Mouse (Mus musculus): ENCODE measurements around the gene Spag5. TPM values are rescaled to one million over a fixed set of nuclear protein-coding genes. Genes with fewer than 3 reads are reported as not detected.
"Not testable (repeated sequence)": the region's sequence is repeated elsewhere in the genome, so short reads cannot be mapped to it uniquely, and the experiment has no call there.

The Spag5 gene
- 9.7 and 14.0 TPM in 2 replicates for polyA plus RNA-seq (2015; fragmentation: Nextera tagmentation; extraction: Ambion mirVana)

GRCm38 (mm10) chr11:78301357-78302084 is at the start of gene Spag5:
TSS of gene Spag5 (plus strand) at chr11:78301529.
- peak within 1 kb of the TSS; percentile 68 for H3K27ac ChIP-seq (replicated peaks)
- ATAC-seq (ENCODE audit: low FRiP score, low read depth) = peak; percentile 99
- peaks cover 12% of the 10 kb centered on the region for H3K4me1 ChIP-seq (replicated peaks)

DNA sequence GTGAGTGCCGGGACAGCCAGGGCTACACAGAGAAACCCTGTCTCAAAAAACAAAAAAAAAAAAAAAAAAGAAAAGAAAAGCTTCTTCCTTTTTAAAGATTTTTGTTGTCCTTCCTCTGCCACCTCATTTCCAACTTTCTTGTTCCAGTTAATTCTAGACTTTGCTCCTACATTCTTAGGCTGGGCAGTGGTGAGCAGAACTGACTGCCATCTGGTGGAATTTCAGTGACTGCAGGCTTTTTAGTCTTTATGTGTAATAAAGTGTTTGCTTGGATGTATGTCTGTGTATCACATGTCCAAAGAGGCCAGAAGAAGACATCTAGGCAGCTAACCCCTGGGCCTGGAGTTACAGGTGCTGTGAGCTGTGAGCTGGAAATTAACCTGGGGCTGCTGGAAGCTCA is 44.7 kb upstream of the Spag5 start:
- Histone ChIP-seq H3K4me1 (replicated peaks) (no peaks in the 10 kb centered on the region), H3K36me3 (peaks cover 30% of the 10 kb centered on the region), H3K9me3 (no peaks in the 10 kb centered on the region), H3K4me3 (no peak overlapping the region), H3K27me3 (no peaks in the 10 kb centered on the region), H3K27ac (replicated peaks) (no peak overlapping the region), H3K9ac (no peak overlapping the region), H3K4me2 (no peak overlapping the region)
- no peak for ATAC-seq (ENCODE audit: low FRiP score, low read depth)
- 94% methylated on average over 1 of the region's 1 CpGs for WGBS

More at GRCm38 (mm10) chr11:78301357-78302084, at the start of gene Spag5:
- H3K27me3 ChIP-seq = no peaks in the 10 kb centered on the region
- H3K9me3 ChIP-seq = no peaks in the 10 kb centered on the region
- H3K4me3 ChIP-seq = peak within 1 kb of the TSS; percentile 64
- WGBS = under 1% methylated on average over 49 of the region's 49 CpGs
- no peaks in the 10 kb centered on the region for H3K36me3 ChIP-seq
- H3K4me2 ChIP-seq = peak within 1 kb of the TSS; percentile 100
- peak within 1 kb of the TSS; percentile 56 for H3K9ac ChIP-seq

DNA sequence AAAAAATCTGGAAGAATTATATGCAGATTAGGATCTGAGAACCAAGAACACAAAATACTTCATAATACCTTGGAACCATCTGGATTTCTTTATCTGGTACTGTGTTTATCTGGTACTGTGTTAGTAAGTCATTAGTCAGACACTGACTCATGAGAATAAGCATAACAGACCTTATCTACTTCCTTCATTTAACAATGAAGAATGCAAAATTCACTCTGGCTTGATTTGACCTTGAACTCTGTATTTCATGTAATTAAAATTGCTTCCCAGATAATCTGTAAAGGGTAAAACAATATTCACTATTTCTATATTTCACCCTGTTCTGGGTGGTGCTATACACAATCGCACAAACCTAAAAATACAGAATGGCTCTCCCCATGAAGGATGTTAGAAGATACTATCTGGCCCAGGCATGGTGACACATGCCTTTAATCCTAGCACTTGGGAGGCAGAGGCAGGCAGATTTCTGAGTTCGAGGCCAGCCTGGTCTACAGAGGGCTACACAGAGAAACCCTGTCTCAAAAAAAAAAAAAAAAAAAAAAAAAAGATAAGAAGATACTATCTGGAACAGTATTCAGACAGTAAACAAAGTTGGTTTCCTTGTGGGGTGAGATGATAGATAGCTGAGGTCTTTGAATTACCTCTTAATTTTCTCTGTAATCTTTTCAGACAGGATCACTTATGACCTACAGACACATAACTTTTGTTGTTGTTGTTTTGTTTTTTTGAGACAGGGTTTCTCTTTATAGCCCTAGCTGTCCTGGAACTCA is 40.7 kb upstream of the Spag5 start:
- Histone ChIP-seq H3K4me3 (peak overlapping the region; percentile 73), H3K4me1 (replicated peaks) (peaks cover 18% of the 10 kb centered on the region), H3K4me2 (peak overlapping the region; percentile 73), H3K27me3 (no peaks in the 10 kb centered on the region), H3K36me3 (peaks cover 23% of the 10 kb centered on the region), H3K9ac (no peak overlapping the region), H3K27ac (replicated peaks) (no peak overlapping the region), H3K9me3 (no peaks in the 10 kb centered on the region)
- WGBS = 95% methylated on average over 2 of the region's 2 CpGs
- ATAC-seq (ENCODE audit: low FRiP score, low read depth) = no peak

- ATAC-seq (ENCODE audit: low FRiP score, low read depth) = peak; percentile 98
- H3K4me1 ChIP-seq (replicated peaks) = peaks cover 18% of the 10 kb centered on the region
- no peaks in the 10 kb centered on the region for H3K9me3 ChIP-seq
- WGBS = under 1% methylated on average over 112 of the region's 115 CpGs
- peak within 1 kb of the TSS; percentile 73 for H3K4me3 ChIP-seq
- no peaks in the 10 kb centered on the region for H3K27me3 ChIP-seq
- peak within 1 kb of the TSS; percentile 73 for H3K4me2 ChIP-seq
- peak within 1 kb of the TSS; percentile 76 for H3K9ac ChIP-seq
- H3K36me3 ChIP-seq = peaks cover 31% of the 10 kb centered on the region
- H3K27ac ChIP-seq (replicated peaks) = peak within 1 kb of the TSS; percentile 84
These were observed 39.7 kb upstream of the Spag5 start, which contains the start of gene 2610507B11Rik for GRCm38 (mm10) chr11:78261380-78262352. TSS of gene 2610507B11Rik (plus strand) at chr11:78261752.

DNA sequence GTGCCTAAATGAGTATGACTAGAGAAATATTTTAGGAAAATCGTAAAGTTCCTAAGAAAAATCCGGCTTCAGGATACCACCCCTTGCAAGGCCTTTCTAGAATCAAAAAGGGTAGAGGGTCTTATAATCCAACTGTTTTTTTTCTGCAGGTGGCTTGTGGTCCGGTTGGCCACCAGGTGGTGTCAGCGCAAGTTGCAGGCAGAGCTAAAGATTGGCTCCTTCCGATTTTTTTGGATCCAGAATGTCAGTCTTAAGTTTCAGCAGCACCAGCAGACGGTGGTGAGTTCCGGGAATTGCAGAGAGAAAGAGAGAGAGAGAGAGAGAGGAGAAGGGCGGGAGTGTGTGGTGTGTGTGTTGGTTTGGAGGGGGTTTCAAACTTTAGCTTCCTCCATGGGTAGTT is 38.8 kb upstream of the Spag5 start:
- peak overlapping the region; percentile 73 for H3K4me2 ChIP-seq
- H3K36me3 ChIP-seq = peaks cover 39% of the 10 kb centered on the region
- peak overlapping the region; percentile 73 for H3K4me3 ChIP-seq
- peak overlapping the region; percentile 76; the same call in 1 of the 2 replicates for H3K9ac ChIP-seq
- no peaks in the 10 kb centered on the region for H3K27me3 ChIP-seq
- peak overlapping the region; percentile 84; the same call in 1 of the 2 replicates for H3K27ac ChIP-seq (replicated peaks)
- peaks cover 18% of the 10 kb centered on the region for H3K4me1 ChIP-seq (replicated peaks)
- H3K9me3 ChIP-seq = no peaks in the 10 kb centered on the region
- no peak for ATAC-seq (ENCODE audit: low FRiP score, low read depth)
- WGBS = 3% methylated on average over 8 of the region's 8 CpGs

- Histone ChIP-seq H3K27me3 (no peaks in the 10 kb centered on the region), H3K4me2 (no peak overlapping the region), H3K27ac (replicated peaks) (no peak overlapping the region), H3K4me1 (replicated peaks) (peaks cover 18% of the 10 kb centered on the region), H3K9ac (no peak overlapping the region), H3K9me3 (no peaks in the 10 kb centered on the region), H3K4me3 (no peak overlapping the region), H3K36me3 (peaks cover 59% of the 10 kb centered on the region)
- no peak for ATAC-seq (ENCODE audit: low FRiP score, low read depth)
- WGBS = 95% methylated on average over 6 of the region's 6 CpGs
These were observed 35.8 kb upstream of the Spag5 start for GRCm38 (mm10) chr11:78265571-78265970.

DNA sequence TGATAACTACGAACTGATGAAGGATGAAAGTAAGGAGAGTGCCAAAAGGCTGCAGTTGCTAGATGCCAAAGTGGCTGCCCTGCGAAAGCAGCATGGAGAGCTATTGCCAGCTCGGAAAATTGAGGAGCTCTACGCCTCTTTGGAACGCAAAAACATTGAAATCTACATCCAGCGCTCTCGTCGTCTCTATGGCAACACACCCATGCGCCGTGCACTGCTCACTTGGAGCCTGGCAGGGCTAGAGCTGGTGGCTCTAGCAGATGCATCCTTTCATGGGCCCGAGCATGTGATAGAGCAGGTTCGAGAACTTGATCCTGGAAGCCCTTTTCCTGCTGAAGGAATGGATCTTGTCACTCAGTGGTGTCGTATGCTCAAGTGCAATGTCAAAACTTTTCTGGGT is 29.3 kb upstream of the Spag5 start:
- Histone ChIP-seq H3K9ac (no peak overlapping the region), H3K4me2 (no peak overlapping the region), H3K27me3 (no peaks in the 10 kb centered on the region), H3K4me1 (replicated peaks) (0 out of 2 replicates have a peak, but pooled peaks cover 6% of the 10 kb centered on the region), H3K27ac (replicated peaks) (no peak overlapping the region), H3K9me3 (no peaks in the 10 kb centered on the region), H3K36me3 (peaks cover 85% of the 10 kb centered on the region), H3K4me3 (no peak overlapping the region)
- 85% methylated on average over 13 of the region's 13 CpGs for WGBS
- no peak for ATAC-seq (ENCODE audit: low FRiP score, low read depth)

DNA sequence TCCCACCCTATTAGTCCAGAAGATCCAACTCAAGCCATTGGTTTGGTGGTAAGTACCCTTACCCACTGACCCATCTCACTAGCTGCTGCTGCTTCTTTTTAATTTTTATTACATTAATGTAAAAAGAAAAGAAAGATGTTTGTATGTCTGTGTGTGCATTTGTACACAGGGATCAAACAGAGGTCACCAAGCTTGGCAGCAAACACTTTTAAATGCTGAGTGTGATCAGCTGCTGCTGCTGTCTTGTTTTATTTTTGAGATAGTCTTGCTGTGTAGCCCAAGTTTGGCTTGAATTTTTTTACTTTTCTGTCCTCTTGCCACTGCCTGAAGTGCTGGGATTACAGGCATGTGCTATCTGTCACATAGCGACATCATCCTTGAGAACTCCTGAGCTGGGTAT is 25.7 kb upstream of the Spag5 start:
- Histone ChIP-seq H3K4me3 (no peak overlapping the region), H3K27ac (replicated peaks) (no peak overlapping the region), H3K4me2 (no peak overlapping the region), H3K27me3 (no peaks in the 10 kb centered on the region), H3K4me1 (replicated peaks) (0 out of 2 replicates have a peak, but pooled peaks cover 6% of the 10 kb centered on the region), H3K9me3 (no peaks in the 10 kb centered on the region), H3K9ac (no peak overlapping the region), H3K36me3 (peaks cover 97% of the 10 kb centered on the region)
- WGBS = 97% methylated on average over 1 of the region's 1 CpGs
- no peak for ATAC-seq (ENCODE audit: low FRiP score, low read depth)

DNA sequence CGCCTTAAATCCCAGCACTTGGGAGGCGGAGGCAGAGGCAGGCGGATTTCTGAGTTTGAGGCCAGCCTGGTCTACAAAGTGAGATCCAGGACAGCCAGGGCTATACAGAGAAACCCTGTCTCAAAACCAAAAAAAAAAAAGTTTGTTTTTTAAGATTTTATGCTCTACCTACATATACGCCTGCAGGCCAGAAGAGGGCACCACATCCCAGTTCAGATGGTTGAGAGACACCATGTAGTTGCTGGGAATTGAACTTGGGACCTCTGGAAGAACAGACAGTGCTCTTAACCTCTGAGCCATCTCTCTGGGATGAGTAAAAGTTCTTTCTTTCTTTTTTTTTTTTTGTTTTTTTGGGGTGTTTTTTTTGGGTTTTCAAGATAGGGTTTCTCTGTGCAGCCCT is 25.2 kb upstream of the Spag5 start:
- ATAC-seq (ENCODE audit: low FRiP score, low read depth) = not testable (repeated sequence)
- 96% methylated on average over 4 of the region's 4 CpGs for WGBS

GRCm38 (mm10) chr11:78278853-78279252 is 22.5 kb upstream of the Spag5 start:
- Histone ChIP-seq H3K27me3 (no peaks in the 10 kb centered on the region), H3K27ac (replicated peaks) (no peak overlapping the region), H3K9ac (no peak overlapping the region), H3K4me1 (replicated peaks) (no peaks in the 10 kb centered on the region), H3K36me3 (peaks cover 100% of the 10 kb centered on the region), H3K4me3 (no peak overlapping the region), H3K4me2 (no peak overlapping the region), H3K9me3 (no peaks in the 10 kb centered on the region)
- WGBS = 91% methylated on average over 7 of the region's 7 CpGs
- ATAC-seq (ENCODE audit: low FRiP score, low read depth) = no peak

More for the DNA sequence above, 25.2 kb upstream of the Spag5 start:
- not testable (repeated sequence) for H3K4me2 ChIP-seq; H3K27ac ChIP-seq (replicated peaks); H3K4me3 ChIP-seq; H3K27me3 ChIP-seq; H3K4me1 ChIP-seq (replicated peaks); H3K9me3 ChIP-seq; H3K9ac ChIP-seq
- H3K36me3 ChIP-seq = peaks cover 100% of the 10 kb centered on the region

- Histone ChIP-seq H3K27ac (replicated peaks) (0 out of 2 replicates have a peak overlapping the region, but pooled peaks have one; percentile 20), H3K9ac (no peak overlapping the region), H3K4me1 (replicated peaks) (no peaks in the 10 kb centered on the region), H3K36me3 (peaks cover 100% of the 10 kb centered on the region), H3K4me3 (no peak overlapping the region), H3K4me2 (no peak overlapping the region), H3K27me3 (no peaks in the 10 kb centered on the region), H3K9me3 (no peaks in the 10 kb centered on the region)
- WGBS = 79% methylated on average over 4 of the region's 4 CpGs
- ATAC-seq (ENCODE audit: low FRiP score, low read depth) = no peak
These were observed 21.7 kb upstream of the Spag5 start for GRCm38 (mm10) chr11:78279586-78279985.
